In the genomic region with DNA sequence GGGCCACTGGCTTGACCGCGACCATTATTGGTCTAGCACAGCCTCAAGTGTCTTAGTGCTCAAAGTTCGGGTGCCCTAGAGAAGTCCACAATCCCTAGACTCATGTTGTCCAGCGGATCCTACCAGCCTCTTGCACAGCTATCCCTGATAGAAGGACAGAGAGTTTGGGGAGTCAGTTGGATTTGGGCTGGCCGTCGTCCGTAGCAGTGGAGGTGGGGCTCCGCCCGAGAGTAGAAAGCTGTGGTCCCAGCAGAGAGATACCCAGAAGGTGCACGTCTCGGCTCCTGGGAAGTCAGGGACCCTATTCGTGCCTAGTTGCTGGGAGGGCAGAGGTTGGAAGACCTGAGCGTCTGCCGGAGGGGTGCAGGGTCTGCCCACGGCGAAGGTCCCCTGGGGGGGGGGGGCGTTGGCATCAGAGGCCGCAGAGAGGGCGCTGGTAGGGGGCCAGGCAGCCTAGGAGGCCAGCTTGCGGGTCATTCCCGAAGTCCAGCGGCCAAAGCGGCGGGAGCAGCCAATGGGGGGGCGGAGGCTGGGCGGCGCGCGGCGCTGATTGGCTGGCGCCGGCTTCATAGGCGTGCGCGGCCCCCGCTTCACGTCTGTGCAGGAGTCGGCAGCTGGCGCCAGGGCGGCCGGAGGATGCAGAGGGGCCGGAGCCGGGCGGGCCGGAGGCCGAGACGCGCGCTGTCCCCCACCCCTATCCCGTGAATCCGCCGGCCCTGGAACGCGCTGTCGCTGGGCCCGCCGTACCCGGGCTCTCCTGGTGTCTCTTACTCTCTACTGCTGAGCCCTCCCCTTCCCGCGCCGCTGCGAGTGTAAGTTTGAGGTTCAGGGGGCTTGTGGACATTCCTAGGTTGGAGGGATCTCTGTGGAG, we compare ENCODE assay signal across 8 mouse cellular contexts. TPM values are rescaled to one million over a fixed set of nuclear protein-coding genes. Genes with fewer than 3 reads are reported as not detected.
DNase-seq lines count a peak whose midpoint lies in the region; ATAC-seq lines count a peak whose summit lies in the region.

No protein-coding gene starts in this region.

- H3K4me2 ChIP-seq in forebrain, embryonic 16.5 days (ENCODE audit: low read length), result peak overlapping the region; percentile 48
- peak overlapping the region; percentile 48 for H3K4me2 ChIP-seq in hindbrain, embryonic 11.5 days (replicated peaks; ENCODE audit: low read depth, low read length)
- H3K4me2 ChIP-seq in limb, embryonic 15.5 days, result peak overlapping the region; percentile 88
- peak overlapping the region; percentile 61 for H3K4me2 ChIP-seq in midbrain, embryonic 14.5 days (ENCODE audit: low read length)

- no peak overlapping the region for H3K27ac ChIP-seq in forebrain, embryonic 16.5 days (ENCODE audit: low read length)
- no peak overlapping the region for H3K27ac ChIP-seq in hindbrain, embryonic 11.5 days (ENCODE audit: low read depth, low read length)
- H3K27ac ChIP-seq in limb, embryonic 15.5 days, result no peak overlapping the region
- no peak overlapping the region; the same call in 1 of the 2 replicates for H3K27ac ChIP-seq in midbrain, embryonic 14.5 days (replicated peaks; ENCODE audit: low read depth, low read length)

- H3K9me3 ChIP-seq in forebrain, embryonic 16.5 days (ENCODE audit: control insufficient read depth, low read length), result no peaks in the 10 kb centered on the region
- no peaks in the 10 kb centered on the region for H3K9me3 ChIP-seq in hindbrain, embryonic 11.5 days (ENCODE audit: control insufficient read depth, low read length)
- no peaks in the 10 kb centered on the region for H3K9me3 ChIP-seq in limb, embryonic 15.5 days
- no peaks in the 10 kb centered on the region for H3K9me3 ChIP-seq in midbrain, embryonic 14.5 days (ENCODE audit: control insufficient read depth, low read length)

- under 1% methylated on average over 58 of the region's 62 CpGs for WGBS in forebrain, embryonic 16.5 days
- under 1% methylated on average over 44 of the region's 62 CpGs for WGBS in hindbrain, embryonic 11.5 days
- under 1% methylated on average over 57 of the region's 62 CpGs for WGBS in limb, embryonic 15.5 days
- WGBS in midbrain, embryonic 14.5 days, result 1% methylated on average over 61 of the region's 62 CpGs

- peaks cover 28% of the 10 kb centered on the region for H3K4me1 ChIP-seq in forebrain, embryonic 16.5 days (replicated peaks; ENCODE audit: control insufficient read depth, insufficient read depth, low read length)
- peaks cover 29% of the 10 kb centered on the region for H3K4me1 ChIP-seq in hindbrain, embryonic 11.5 days (replicated peaks; ENCODE audit: control insufficient read depth, insufficient read depth, low read length)
- H3K4me1 ChIP-seq in limb, embryonic 15.5 days, result peaks cover 64% of the 10 kb centered on the region
- peaks cover 47% of the 10 kb centered on the region for H3K4me1 ChIP-seq in midbrain, embryonic 14.5 days (ENCODE audit: control insufficient read depth, insufficient read depth, low read length)

- no peaks in the 10 kb centered on the region for H3K36me3 ChIP-seq in forebrain, embryonic 16.5 days (ENCODE audit: control insufficient read depth, insufficient read depth)
- H3K36me3 ChIP-seq in hindbrain, embryonic 11.5 days (ENCODE audit: control insufficient read depth, insufficient read depth, low read length), result no peaks in the 10 kb centered on the region
- no peaks in the 10 kb centered on the region for H3K36me3 ChIP-seq in limb, embryonic 15.5 days
- H3K36me3 ChIP-seq in midbrain, embryonic 14.5 days (ENCODE audit: control insufficient read depth, insufficient read depth, low read length), result no peaks in the 10 kb centered on the region

- H3K27me3 ChIP-seq in forebrain, embryonic 16.5 days (replicated peaks; ENCODE audit: control insufficient read depth, insufficient read depth, low read length), result peaks cover 78% of the 10 kb centered on the region
- peaks cover 90% of the 10 kb centered on the region for H3K27me3 ChIP-seq in hindbrain, embryonic 11.5 days (ENCODE audit: control insufficient read depth, insufficient read depth, low read length)
- peaks cover 98% of the 10 kb centered on the region for H3K27me3 ChIP-seq in limb, embryonic 15.5 days
- peaks cover 88% of the 10 kb centered on the region for H3K27me3 ChIP-seq in midbrain, embryonic 14.5 days (ENCODE audit: control insufficient read depth, insufficient read depth, low read length)

- peak; percentile 50 for ATAC-seq in forebrain, embryonic 16.5 days
- peak; percentile 70 for ATAC-seq in hindbrain, embryonic 11.5 days (ENCODE audit: low FRiP score)
- 0 out of 2 replicates have a peak, but pooled peaks have one; percentile 40 for ATAC-seq in limb, embryonic 15.5 days (ENCODE audit: insufficient number of reproducible peaks, low FRiP score, low TSS enrichment, low read depth)
- ATAC-seq in midbrain, embryonic 14.5 days (ENCODE audit: low FRiP score, low TSS enrichment), result peak; percentile 44; the same call in 1 of the 2 replicates

- peak; percentile 94 for DNase-seq in 3134 (ENCODE audit: extremely low read depth, insufficient read length, low spot score)
- peak; percentile 91 for DNase-seq in adrenal gland, postnatal 10 days
- peak; percentile 82 for DNase-seq in hindbrain, embryonic 11.5 days (ENCODE audit: low spot score)
- peak; percentile 81 for DNase-seq in midbrain, embryonic 14.5 days
- DNase-seq in urinary bladder, postnatal 14 days (ENCODE audit: low spot score), result peak; percentile 92
- no peak for DNase-seq in layer of hippocampus, postnatal 36 days

- peak overlapping the region; percentile 16; the same call in 1 of the 2 replicates for H3K9ac ChIP-seq in forebrain, embryonic 16.5 days (replicated peaks; ENCODE audit: low read depth, low read length)
- peak overlapping the region; percentile 40; the same call in 1 of the 2 replicates for H3K9ac ChIP-seq in hindbrain, embryonic 11.5 days (ENCODE audit: low read depth, low read length)
- 0 out of 2 replicates have a peak overlapping the region, but pooled peaks have one; percentile 11 for H3K9ac ChIP-seq in limb, embryonic 15.5 days
- H3K9ac ChIP-seq in midbrain, embryonic 14.5 days (replicated peaks; ENCODE audit: low read length), result peak overlapping the region; percentile 43; the same call in 1 of the 2 replicates

- H3K4me3 ChIP-seq in forebrain, embryonic 16.5 days (replicated peaks; ENCODE audit: low read length), result peak overlapping the region; percentile 35
- H3K4me3 ChIP-seq in hindbrain, embryonic 11.5 days (ENCODE audit: low read depth, low read length), result peak overlapping the region; percentile 41
- H3K4me3 ChIP-seq in limb, embryonic 15.5 days, result peak overlapping the region; percentile 46
- peak overlapping the region; percentile 42 for H3K4me3 ChIP-seq in midbrain, embryonic 14.5 days (replicated peaks; ENCODE audit: low read depth, low read length)

RNA-seq across cellular contexts. Expression of a gene that starts 4.6 kb away (rescaled TPM):
- total RNA-seq in adrenal gland, postnatal 10 days (2021), result 10 to 100 TPM; 26.3 to 33.2 TPM
- polyA plus RNA-seq in forebrain, embryonic 16.5 days (2015; fragmentation: Nextera tagmentation; extraction: Ambion mirVana), result 1.8 TPM in 2 replicates
- 18.2 and 26.3 TPM in 2 replicates for polyA plus RNA-seq in hindbrain, embryonic 11.5 days (2014; fragmentation: Nextera tagmentation; extraction: Ambion mirVana)
- polyA plus RNA-seq in limb, embryonic 15.5 days (2015; fragmentation: Nextera tagmentation; extraction: Ambion mirVana), result 21.8 and 21.9 TPM in 2 replicates
- 15.4 and 23.0 TPM in 2 replicates for polyA plus RNA-seq in midbrain, embryonic 14.5 days (2014; fragmentation: Nextera tagmentation; extraction: Ambion mirVana)
- 1 to 10 TPM; 3.7 to 7.8 TPM for total RNA-seq in layer of hippocampus, postnatal 36 days (2021)

RNA-seq across cellular contexts. Expression of a gene that starts 23.8 kb away (rescaled TPM):
- not detected for total RNA-seq in adrenal gland, postnatal 10 days (2021)
- polyA plus RNA-seq in forebrain, embryonic 16.5 days (2015; fragmentation: Nextera tagmentation; extraction: Ambion mirVana), result not detected in 2 replicates
- polyA plus RNA-seq in hindbrain, embryonic 11.5 days (2014; fragmentation: Nextera tagmentation; extraction: Ambion mirVana), result not detected in 2 replicates
- not detected in 2 replicates for polyA plus RNA-seq in limb, embryonic 15.5 days (2015; fragmentation: Nextera tagmentation; extraction: Ambion mirVana)
- polyA plus RNA-seq in midbrain, embryonic 14.5 days (2014; fragmentation: Nextera tagmentation; extraction: Ambion mirVana), result not detected in 2 replicates
- not detected for total RNA-seq in layer of hippocampus, postnatal 36 days (2021)

Comparison
In these comparisons a context has a peak if more than half of its experiments do, and no peak if none do; other contexts are left out.
1. DNase-seq: peak in 3134 (single experiment), adrenal gland, postnatal 10 days (single experiment), hindbrain, embryonic 11.5 days (single experiment), midbrain, embryonic 14.5 days (single experiment) and urinary bladder, postnatal 14 days (single experiment); none in layer of hippocampus, postnatal 36 days (0 of 2).
2. Peak in every context shown above with its lines, with median percentiles within 50 percentile points of each other: ATAC-seq, H3K4me2 ChIP-seq, H3K4me3 ChIP-seq and H3K9ac ChIP-seq.